Mouse (Mus musculus): ENCODE measurements around the gene Nfkb2. TPM values are rescaled to one million over a fixed set of nuclear protein-coding genes. Genes with fewer than 3 reads are reported as not detected.
A peak's percentile ranks its signal among the peaks of the same experiment; 100 is the strongest.

Gene Nfkb2
- total and polyA plus RNA-seq, 2 experiments from 2014 or later: 1.9 to 4.7 TPM

- H3K4me2 ChIP-seq (ENCODE audit: low read depth, low read length): peak overlapping the region; percentile 8; the same call in 1 of the 2 replicates
- no peak for ATAC-seq
- 43% methylated on average over 11 of the region's 11 CpGs for WGBS
Measured at GRCm38 (mm10) chr19:46322144-46322995, 18.2 kb downstream of the Nfkb2 start.

GRCm38 (mm10) chr19:46322996-46323572, 19.0 kb downstream of the Nfkb2 start:
- ATAC-seq (no peak), DNase-seq (ENCODE audit: low spot score) (no peak)
- no peaks in the 10 kb centered on the region for H3K27me3 ChIP-seq (ENCODE audit: insufficient read depth, low read length)
- 76% methylated on average over 13 of the region's 13 CpGs for WGBS
- H3K4me3 ChIP-seq (ENCODE audit: low read length): no peak overlapping the region
- no peak overlapping the region for H3K4me2 ChIP-seq (ENCODE audit: low read depth, low read length)
- H3K9ac ChIP-seq (replicated peaks; ENCODE audit: low read length): 0 out of 2 replicates have a peak overlapping the region, but pooled peaks have one; percentile 9
- H3K36me3 ChIP-seq (ENCODE audit: insufficient read depth, low read length): no peaks in the 10 kb centered on the region
- H3K27ac ChIP-seq: no peak overlapping the region
- TF ChIP-seq CTCF (IDR thresholded peaks at IDR 0.05; ENCODE audit: low read depth): no peak
- no peaks in the 10 kb centered on the region for H3K9me3 ChIP-seq (ENCODE audit: low read length)
- peaks cover 32% of the 10 kb centered on the region for H3K4me1 ChIP-seq (ENCODE audit: insufficient read depth, low read length)

More at GRCm38 (mm10) chr19:46322144-46322995, 18.2 kb downstream of the Nfkb2 start:
- Histone ChIP-seq H3K4me3 (ENCODE audit: low read length) (no peak overlapping the region), H3K4me1 (ENCODE audit: insufficient read depth, low read length) (peaks cover 27% of the 10 kb centered on the region), H3K9ac (replicated peaks; ENCODE audit: low read length) (peak overlapping the region; percentile 9; the same call in 1 of the 2 replicates), H3K9me3 (ENCODE audit: low read length) (no peaks in the 10 kb centered on the region), H3K36me3 (ENCODE audit: insufficient read depth, low read length) (no peaks in the 10 kb centered on the region), H3K27ac (peak overlapping the region; percentile 62; the same call in 1 of the 2 replicates), H3K27me3 (ENCODE audit: insufficient read depth, low read length) (no peaks in the 10 kb centered on the region)
- TF ChIP-seq CTCF (IDR thresholded peaks at IDR 0.05; ENCODE audit: low read depth): no peak
- no peak for DNase-seq (ENCODE audit: low spot score)

GRCm38 (mm10) chr19:46323716-46324115, 19.6 kb downstream of the Nfkb2 start:
- Histone ChIP-seq H3K36me3 (ENCODE audit: insufficient read depth, low read length) (no peaks in the 10 kb centered on the region), H3K9me3 (ENCODE audit: low read length) (no peaks in the 10 kb centered on the region), H3K4me1 (ENCODE audit: insufficient read depth, low read length) (peaks cover 28% of the 10 kb centered on the region), H3K4me2 (ENCODE audit: low read depth, low read length) (no peak overlapping the region), H3K27me3 (ENCODE audit: insufficient read depth, low read length) (no peaks in the 10 kb centered on the region), H3K4me3 (ENCODE audit: low read length) (no peak overlapping the region), H3K27ac (no peak overlapping the region), H3K9ac (replicated peaks; ENCODE audit: low read length) (no peak overlapping the region)
- TF ChIP-seq CTCF (IDR thresholded peaks at IDR 0.05; ENCODE audit: low read depth): no peak
- ATAC-seq: no peak
- 81% methylated on average over 5 of the region's 5 CpGs for WGBS
- no peak for DNase-seq (ENCODE audit: low spot score)

GRCm38 (mm10) chr19:46324366-46324765, 20.2 kb downstream of the Nfkb2 start:
- Histone ChIP-seq H3K4me3 (ENCODE audit: low read length) (no peak overlapping the region), H3K27ac (no peak overlapping the region), H3K9ac (replicated peaks; ENCODE audit: low read length) (no peak overlapping the region), H3K4me2 (ENCODE audit: low read depth, low read length) (no peak overlapping the region; the same call in 1 of the 2 replicates), H3K27me3 (ENCODE audit: insufficient read depth, low read length) (no peaks in the 10 kb centered on the region), H3K4me1 (ENCODE audit: insufficient read depth, low read length) (peaks cover 26% of the 10 kb centered on the region), H3K36me3 (ENCODE audit: insufficient read depth, low read length) (no peaks in the 10 kb centered on the region), H3K9me3 (ENCODE audit: low read length) (no peaks in the 10 kb centered on the region)
- WGBS: 86% methylated on average over 11 of the region's 11 CpGs
- TF ChIP-seq CTCF (IDR thresholded peaks at IDR 0.05; ENCODE audit: low read depth): no peak
- ATAC-seq: no peak
- no peak for DNase-seq (ENCODE audit: low spot score)

- no peaks in the 10 kb centered on the region for H3K27me3 ChIP-seq (ENCODE audit: insufficient read depth, low read length)
- H3K4me1 ChIP-seq (ENCODE audit: insufficient read depth, low read length): peaks cover 26% of the 10 kb centered on the region
- H3K4me2 ChIP-seq (ENCODE audit: low read depth, low read length): peak overlapping the region; percentile 91
- no peak for TF ChIP-seq CTCF (IDR thresholded peaks at IDR 0.05; ENCODE audit: low read depth)
- H3K9me3 ChIP-seq (ENCODE audit: low read length): no peaks in the 10 kb centered on the region
- no peak for DNase-seq (ENCODE audit: low spot score)
- no peak overlapping the region for H3K9ac ChIP-seq (replicated peaks; ENCODE audit: low read length)
- H3K4me3 ChIP-seq (ENCODE audit: low read length): peak overlapping the region; percentile 59; the same call in 1 of the 2 replicates
- ATAC-seq: no peak
- H3K27ac ChIP-seq: no peak overlapping the region
- 77% methylated on average over 5 of the region's 5 CpGs for WGBS
- no peaks in the 10 kb centered on the region for H3K36me3 ChIP-seq (ENCODE audit: insufficient read depth, low read length)
Measured at GRCm38 (mm10) chr19:46324918-46325317, 20.8 kb downstream of the Nfkb2 start.

- Histone ChIP-seq H3K36me3 (ENCODE audit: insufficient read depth, low read length) (peaks cover 6% of the 10 kb centered on the region; the same call in 1 of the 2 replicates), H3K4me2 (ENCODE audit: low read depth, low read length) (peak overlapping the region; percentile 91), H3K4me1 (ENCODE audit: insufficient read depth, low read length) (peaks cover 22% of the 10 kb centered on the region), H3K9ac (replicated peaks; ENCODE audit: low read length) (peak overlapping the region; percentile 59), H3K4me3 (ENCODE audit: low read length) (peak overlapping the region; percentile 59), H3K27ac (peak overlapping the region; percentile 95), H3K9me3 (ENCODE audit: low read length) (no peaks in the 10 kb centered on the region), H3K27me3 (ENCODE audit: insufficient read depth, low read length) (no peaks in the 10 kb centered on the region)
- peak; percentile 66 for DNase-seq (ENCODE audit: low spot score)
- ATAC-seq: 0 out of 2 replicates have a peak, but pooled peaks have one; percentile 15
- TF ChIP-seq CTCF (IDR thresholded peaks at IDR 0.05; ENCODE audit: low read depth): no peak
- WGBS: 4% methylated on average over 28 of the region's 29 CpGs
Measured at GRCm38 (mm10) chr19:46326019-46326755, 22.1 kb downstream of the Nfkb2 start.
